Mouse (Mus musculus): ENCODE data around the gene Tspan9.

The Tspan9 gene

GRCm38 (mm10) chr6:128019119-128019518 lies 124.3 kb downstream of the Tspan9 start:
- in situ Hi-C loops (cut with MboI) = no loop called here

GRCm38 (mm10) chr6:128015304-128015703 lies 128.1 kb downstream of the Tspan9 start:
- in situ Hi-C loops (cut with MboI) = no loop called here

GRCm38 (mm10) chr6:128011781-128012180 lies 131.6 kb downstream of the Tspan9 start:
- in situ Hi-C loops (cut with MboI) = no loop called here

DNA sequence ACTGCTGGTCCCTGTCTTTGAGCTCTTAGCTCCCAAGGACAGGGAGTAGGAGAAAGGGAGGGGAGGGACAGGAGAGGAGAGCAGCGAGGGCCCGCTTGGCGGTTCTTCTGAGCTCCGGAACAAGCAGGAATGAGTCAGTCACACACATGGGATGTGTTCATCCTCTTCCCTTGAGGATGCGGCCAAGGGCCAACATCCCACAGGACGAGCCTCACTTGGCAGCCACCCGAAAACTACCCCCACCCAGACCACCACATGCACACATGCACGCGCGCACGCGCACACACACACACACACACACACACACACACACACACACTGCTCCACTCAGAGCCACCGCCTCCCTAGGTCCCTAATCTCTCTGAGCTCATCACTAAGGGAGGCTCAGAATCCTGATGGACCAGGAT lies 132.3 kb downstream of the Tspan9 start:
- in situ Hi-C loops (cut with MboI) = no loop called here

- in situ Hi-C loops (cut with MboI) = no loop called here
Observed at GRCm38 (mm10) chr6:128010135-128010971, 133.0 kb downstream of the Tspan9 start.

GRCm38 (mm10) chr6:128007982-128008562 lies 135.3 kb downstream of the Tspan9 start:
- in situ Hi-C loops (cut with MboI) = no loop called here

DNA sequence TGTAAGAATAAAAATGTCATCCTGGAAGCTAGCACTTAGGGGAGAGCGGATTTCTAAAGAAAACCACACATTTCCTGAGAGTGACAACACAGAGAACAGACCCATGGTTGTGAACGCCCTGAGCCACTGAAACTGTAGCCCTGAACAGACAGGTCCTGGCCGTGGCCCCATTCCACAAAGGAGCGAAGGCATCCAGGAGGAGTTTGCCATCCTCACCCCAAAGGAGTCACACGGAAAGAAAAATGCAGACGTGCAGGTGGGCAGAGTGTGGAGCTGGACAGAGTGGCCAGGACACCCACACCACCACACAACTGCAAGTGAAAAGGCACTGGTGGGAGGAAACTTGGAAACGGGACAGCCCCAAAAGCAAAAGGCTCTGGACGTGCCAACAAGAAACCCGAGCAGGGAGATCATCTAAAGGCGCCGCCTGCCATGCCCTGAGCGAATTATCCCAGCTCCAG lies 136.1 kb downstream of the Tspan9 start:
- in situ Hi-C loops (cut with MboI) = no loop called here

- in situ Hi-C loops (cut with MboI) = no loop called here
Observed at GRCm38 (mm10) chr6:128006156-128006555, 137.2 kb downstream of the Tspan9 start.

DNA sequence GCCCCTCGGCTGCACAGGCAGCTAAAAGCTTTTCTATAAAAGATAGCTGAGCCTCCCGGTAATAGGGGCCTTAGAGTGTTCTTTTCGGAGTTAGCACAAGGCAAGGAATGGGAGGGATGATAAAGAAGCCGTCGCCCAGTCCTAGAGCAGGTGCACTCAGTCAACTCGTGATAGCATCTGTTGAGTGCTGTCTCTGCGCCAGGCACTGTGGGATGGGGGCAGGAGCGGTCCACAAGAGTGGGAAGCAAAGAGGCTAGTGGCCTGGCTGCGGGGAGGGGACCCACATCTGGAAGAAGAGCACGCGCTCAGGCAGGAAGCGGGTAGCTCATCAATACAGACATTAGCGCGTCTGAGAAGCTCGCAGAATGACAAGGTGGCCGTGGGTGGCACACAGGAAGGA lies 138.8 kb downstream of the Tspan9 start:
- in situ Hi-C loops (cut with MboI) = no loop called here

GRCm38 (mm10) chr6:128003542-128003941 lies 139.9 kb downstream of the Tspan9 start:
- in situ Hi-C loops (cut with MboI) = no loop called here

- in situ Hi-C loops (cut with MboI) = no loop called here
Observed at GRCm38 (mm10) chr6:128002667-128003066, 140.7 kb downstream of the Tspan9 start.

- in situ Hi-C loops (cut with MboI) = no loop called here
Observed at GRCm38 (mm10) chr6:128002104-128002503, 141.3 kb downstream of the Tspan9 start.

DNA sequence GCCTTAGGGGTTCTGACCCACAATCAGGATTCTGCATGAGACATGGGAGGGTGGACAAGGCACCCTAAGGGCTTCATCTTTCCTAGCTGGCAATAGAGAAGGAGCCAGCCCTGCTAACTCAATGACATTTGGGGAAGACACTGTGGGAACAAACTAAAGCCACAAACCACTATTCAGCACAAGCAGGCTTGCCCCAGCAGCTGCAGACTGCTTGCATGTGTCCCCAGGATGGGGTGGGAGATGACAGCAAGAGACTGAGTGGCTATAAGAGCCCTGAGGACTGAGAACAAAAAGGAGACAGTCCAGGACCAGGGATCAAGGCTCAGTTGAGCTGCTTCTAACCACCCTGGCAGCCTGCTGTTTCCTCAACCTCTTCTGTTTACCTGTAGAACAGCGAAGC lies 141.8 kb downstream of the Tspan9 start:
- in situ Hi-C loops (cut with MboI) = no loop called here

DNA sequence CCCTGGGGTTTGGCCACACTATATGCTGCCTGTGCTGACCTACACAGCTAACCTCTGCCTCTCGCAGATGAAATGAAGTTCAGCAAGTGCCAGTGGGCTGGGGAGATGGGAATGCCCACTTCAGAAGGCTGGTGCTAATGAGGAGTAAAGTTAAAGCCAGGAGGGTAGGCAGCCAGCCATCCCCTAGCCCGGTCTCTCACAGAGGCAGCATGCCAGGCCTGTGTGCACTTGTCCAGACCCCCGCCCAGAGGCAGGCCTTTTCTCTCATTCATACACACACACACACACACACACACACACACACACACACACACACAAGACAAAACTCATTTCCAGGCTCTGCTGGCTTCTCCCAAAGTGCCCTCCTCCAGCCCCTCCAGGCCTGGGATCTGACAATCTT lies 142.6 kb downstream of the Tspan9 start:
- in situ Hi-C loops (cut with MboI) = no loop called here

- in situ Hi-C loops (cut with MboI) = no loop called here
Observed at GRCm38 (mm10) chr6:127999118-127999517, 144.3 kb downstream of the Tspan9 start.

DNA sequence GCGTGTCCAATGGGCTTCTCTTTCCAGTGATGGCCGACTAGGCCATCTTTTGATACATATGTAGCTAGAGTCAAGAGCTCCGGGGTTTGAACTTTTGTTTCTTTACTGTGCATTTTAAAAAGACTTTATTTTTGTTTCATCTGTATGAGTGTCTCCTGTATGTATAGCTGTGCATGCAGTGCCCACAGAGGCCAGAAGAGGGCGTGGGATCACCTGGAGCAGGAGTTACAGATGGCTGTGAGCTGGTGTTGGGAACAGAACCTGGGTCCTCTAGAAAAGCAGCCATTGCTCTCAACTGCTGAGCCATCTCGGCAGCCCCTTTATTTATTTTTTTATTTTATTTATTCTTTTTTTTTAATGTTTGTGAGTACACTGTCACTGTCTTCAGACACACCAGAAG lies 146.5 kb downstream of the Tspan9 start:
- in situ Hi-C loops (cut with MboI) = no loop called here

DNA sequence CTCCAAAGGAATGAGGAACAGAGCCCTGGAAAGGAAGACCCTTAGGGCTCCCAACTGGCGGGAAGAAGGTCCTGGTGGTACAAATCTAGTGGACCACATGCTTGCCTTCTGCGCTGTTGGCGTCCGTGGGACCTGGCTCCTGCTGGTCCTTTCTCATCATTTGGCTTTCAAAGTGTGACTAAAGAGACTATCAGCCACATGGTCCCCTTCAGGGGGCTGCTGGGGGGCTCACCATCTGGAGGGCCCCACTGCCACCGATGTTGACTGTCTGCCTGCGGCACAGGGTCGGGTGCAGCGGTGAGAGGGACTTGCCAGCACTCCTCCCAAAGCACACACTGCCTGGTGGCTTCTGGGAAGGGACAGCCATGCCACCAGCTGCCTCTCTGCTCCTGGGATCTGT lies 150.4 kb downstream of the Tspan9 start:
- in situ Hi-C loops (cut with MboI) = no loop called here

- in situ Hi-C loops (cut with MboI) = no loop called here
Observed at GRCm38 (mm10) chr6:127991509-127992176, 151.8 kb downstream of the Tspan9 start.

DNA sequence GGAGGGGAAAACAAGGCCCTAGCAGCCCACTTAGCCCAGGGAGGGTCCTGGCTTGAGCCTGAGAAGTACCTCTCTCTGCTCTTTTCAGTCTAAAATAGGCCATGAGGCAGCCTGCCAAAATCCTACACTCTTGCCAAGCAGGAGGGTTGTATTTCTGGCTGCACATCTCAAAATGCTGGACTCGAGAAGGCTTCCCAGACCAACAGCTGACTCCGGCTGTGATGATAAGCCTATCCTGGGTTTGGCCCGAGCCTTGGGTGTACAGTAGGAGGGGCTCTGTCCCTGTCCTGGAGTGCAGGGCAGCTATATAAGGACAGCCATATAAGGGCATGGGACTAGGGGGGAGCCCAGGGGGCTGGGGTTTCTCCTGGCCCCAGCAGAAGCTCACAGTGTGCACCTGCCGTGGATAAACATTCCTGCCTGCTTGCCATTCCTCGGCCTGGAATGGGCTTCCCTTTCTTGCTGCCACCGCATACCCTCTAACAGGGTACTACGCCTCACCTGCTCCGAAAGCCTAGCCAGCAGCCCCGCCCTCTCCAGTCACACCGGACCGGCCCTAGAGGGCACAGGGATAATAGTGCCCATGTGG lies 153.7 kb downstream of the Tspan9 start:
- in situ Hi-C loops (cut with MboI) = no loop called here

- in situ Hi-C loops (cut with MboI) = no loop called here
Observed at GRCm38 (mm10) chr6:127988944-127989494, 154.4 kb downstream of the Tspan9 start.

GRCm38 (mm10) chr6:127987374-127987773 lies 156.0 kb downstream of the Tspan9 start:
- in situ Hi-C loops (cut with MboI) = no loop called here

DNA sequence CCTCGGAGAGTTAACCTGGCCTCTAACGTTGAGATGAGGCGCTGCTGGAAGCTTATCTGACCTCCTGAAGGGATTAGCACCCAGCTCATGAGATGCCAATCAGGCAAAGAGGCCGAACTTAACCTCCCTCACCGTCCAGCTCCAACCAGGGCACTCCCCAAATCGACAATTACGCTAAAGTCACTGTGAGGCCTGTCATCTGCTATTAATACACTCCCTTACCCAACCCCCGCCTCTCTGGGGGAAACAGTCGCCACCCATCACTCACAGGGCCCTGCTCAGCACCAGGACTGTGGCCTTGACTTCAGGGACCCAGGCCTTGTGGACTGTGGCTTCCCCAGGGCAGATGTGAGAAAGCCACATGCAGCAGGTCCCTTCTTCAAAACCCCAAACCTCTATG lies 157.0 kb downstream of the Tspan9 start:
- in situ Hi-C loops (cut with MboI) = no loop called here
